Mouse (Mus musculus) midbrain, embryonic 15.5 days (tissue): ENCODE results near the gene Shisa9. TPM values are rescaled to one million over a fixed set of nuclear protein-coding genes. Genes with fewer than 3 reads are reported as not detected.

Experiments used
- ATAC-seq: fragments of 200-750 bp; cut with Nextera tagmentation; replicated peaks from 2 replicates; pipeline ENCODE4 v1.8.0; 2017; ENCODE audit warnings: moderate TSS enrichment
- H3K27ac ChIP-seq: fragments of 300-500 bp; sonication (generic); 2 replicates; pipeline ENCODE4 v1.5.1; 2015; ENCODE audit warnings: mild to moderate bottlenecking, inconsistent platforms
- H3K27me3 ChIP-seq: fragments of 300-500 bp; sonication (generic); replicated peaks from 2 replicates; pipeline ENCODE4 v1.6.1; 2015; ENCODE audit warnings: inconsistent platforms
- H3K36me3 ChIP-seq: fragments of 300-500 bp; sonication (generic); replicated peaks from 2 replicates; pipeline ENCODE4 v1.6.1; 2015; ENCODE audit warnings: inconsistent platforms
- H3K4me1 ChIP-seq: fragments of 300-500 bp; sonication (generic); 2 replicates; pipeline ENCODE4 v1.6.1; 2015; ENCODE audit warnings: inconsistent platforms
- H3K4me2 ChIP-seq: fragments of 300-500 bp; sonication (generic); 2 replicates; pipeline ENCODE4 v1.6.1; 2015; ENCODE audit warnings: inconsistent platforms, mild to moderate bottlenecking, moderate library complexity
- H3K4me3 ChIP-seq: fragments of 300-500 bp; sonication (generic); 2 replicates; pipeline ENCODE4 v1.5.1; 2015; ENCODE audit warnings: mild to moderate bottlenecking, inconsistent platforms
- H3K9ac ChIP-seq: fragments of 300-500 bp; sonication (generic); 2 replicates; pipeline ENCODE4 v1.6.1; 2015; ENCODE audit warnings: mild to moderate bottlenecking, inconsistent platforms
- H3K9me3 ChIP-seq: fragments of 300-500 bp; sonication (generic); 2 replicates; pipeline ENCODE4 v1.6.1; 2016; ENCODE audit warnings: inconsistent platforms
- WGBS: fragments of 180-500 bp; shearing (Covaris S2); methylation state at CpG from one replicate; pipeline ENCODE4 v1.1.7; 2015; ENCODE audit warnings: mixed read lengths; 5-methylcytosine and 5-hydroxymethylcytosine counted together
- polyA plus RNA-seq: library from polyadenylated mRNA; unstranded; fragments of >200 nt; fragmentation: Nextera tagmentation; extraction: Ambion mirVana; gene quantifications from 2 replicates; pipeline ENCODE4 v1.2.1, GENCODE M21; 2015

The Shisa9 gene
- polyA plus RNA-seq, 1 experiment from 2014 or later, result 12.4 TPM

- Histone ChIP-seq H3K9me3 (no peaks in the 10 kb centered on the region), H3K27ac (no peak overlapping the region), H3K4me1 (no peaks in the 10 kb centered on the region), H3K27me3 (no peaks in the 10 kb centered on the region), H3K4me3 (no peak overlapping the region), H3K9ac (no peak overlapping the region), H3K36me3 (no peaks in the 10 kb centered on the region), H3K4me2 (no peak overlapping the region)
- 95% methylated on average over 2 of the region's 2 CpGs for WGBS
- no peak for ATAC-seq
Measured at GRCm38 (mm10) chr16:12005177-12005576, 21.3 kb downstream of the Shisa9 start.

GRCm38 (mm10) chr16:12010136-12010535, 26.2 kb downstream of the Shisa9 start:
- no peaks in the 10 kb centered on the region for H3K27me3 ChIP-seq
- no peak overlapping the region for H3K4me2 ChIP-seq
- H3K9me3 ChIP-seq, result no peaks in the 10 kb centered on the region
- H3K4me1 ChIP-seq, result no peaks in the 10 kb centered on the region
- WGBS, result 88% methylated on average over 3 of the region's 3 CpGs
- H3K9ac ChIP-seq, result no peak overlapping the region
- no peaks in the 10 kb centered on the region for H3K36me3 ChIP-seq
- H3K27ac ChIP-seq, result no peak overlapping the region
- no peak overlapping the region for H3K4me3 ChIP-seq
- ATAC-seq, result no peak

- no peak overlapping the region for H3K4me2 ChIP-seq
- no peak for ATAC-seq
- no peak overlapping the region for H3K4me3 ChIP-seq
- H3K36me3 ChIP-seq, result no peaks in the 10 kb centered on the region
- H3K4me1 ChIP-seq, result no peaks in the 10 kb centered on the region
- WGBS, result 88% methylated on average over 2 of the region's 2 CpGs
- H3K9me3 ChIP-seq, result no peaks in the 10 kb centered on the region
- H3K27ac ChIP-seq, result no peak overlapping the region
- no peak overlapping the region for H3K9ac ChIP-seq
- H3K27me3 ChIP-seq, result no peaks in the 10 kb centered on the region
Measured at GRCm38 (mm10) chr16:12012747-12013146, 28.8 kb downstream of the Shisa9 start.

GRCm38 (mm10) chr16:12014523-12014922, 30.6 kb downstream of the Shisa9 start:
- Histone ChIP-seq H3K27me3 (no peaks in the 10 kb centered on the region), H3K36me3 (no peaks in the 10 kb centered on the region), H3K27ac (no peak overlapping the region), H3K4me2 (no peak overlapping the region), H3K4me3 (no peak overlapping the region), H3K9ac (no peak overlapping the region), H3K4me1 (no peaks in the 10 kb centered on the region), H3K9me3 (no peaks in the 10 kb centered on the region)
- 62% methylated on average over 4 of the region's 4 CpGs for WGBS
- no peak for ATAC-seq

GRCm38 (mm10) chr16:12017921-12018618, 34.2 kb downstream of the Shisa9 start:
- H3K4me3 ChIP-seq, result no peak overlapping the region
- WGBS, result 83% methylated on average over 4 of the region's 4 CpGs
- no peak for ATAC-seq

GRCm38 (mm10) chr16:12020103-12020755, 36.3 kb downstream of the Shisa9 start:
- Histone ChIP-seq H3K4me3 (no peak overlapping the region), H3K9me3 (no peaks in the 10 kb centered on the region), H3K9ac (no peak overlapping the region), H3K4me2 (no peak overlapping the region), H3K27me3 (no peaks in the 10 kb centered on the region), H3K27ac (no peak overlapping the region), H3K36me3 (no peaks in the 10 kb centered on the region), H3K4me1 (no peaks in the 10 kb centered on the region)
- 0 out of 2 replicates have a peak, but pooled peaks have one; percentile 54 for ATAC-seq
- WGBS, result 83% methylated on average over 1 of the region's 1 CpGs

More at GRCm38 (mm10) chr16:12017921-12018618, 34.2 kb downstream of the Shisa9 start:
- Histone ChIP-seq H3K4me1 (no peaks in the 10 kb centered on the region), H3K27ac (no peak overlapping the region), H3K27me3 (no peaks in the 10 kb centered on the region), H3K9me3 (no peaks in the 10 kb centered on the region), H3K4me2 (no peak overlapping the region), H3K9ac (no peak overlapping the region), H3K36me3 (no peaks in the 10 kb centered on the region)

GRCm38 (mm10) chr16:12032441-12032840, 48.5 kb downstream of the Shisa9 start:
- no peak for ATAC-seq
- no peak overlapping the region for H3K9ac ChIP-seq
- no peaks in the 10 kb centered on the region for H3K36me3 ChIP-seq
- no peaks in the 10 kb centered on the region for H3K4me1 ChIP-seq
- WGBS, result 75% methylated on average over 1 of the region's 1 CpGs
- H3K27me3 ChIP-seq, result no peaks in the 10 kb centered on the region
- H3K27ac ChIP-seq, result no peak overlapping the region
- H3K4me2 ChIP-seq, result no peak overlapping the region
- no peak overlapping the region for H3K4me3 ChIP-seq
- H3K9me3 ChIP-seq, result no peaks in the 10 kb centered on the region

GRCm38 (mm10) chr16:12034868-12035267, 51.0 kb downstream of the Shisa9 start:
- H3K9me3 ChIP-seq, result no peaks in the 10 kb centered on the region

GRCm38 (mm10) chr16:12035626-12036025, 51.7 kb downstream of the Shisa9 start:
- Histone ChIP-seq H3K9me3 (no peaks in the 10 kb centered on the region), H3K9ac (no peak overlapping the region), H3K4me2 (no peak overlapping the region), H3K4me3 (no peak overlapping the region), H3K4me1 (peaks cover 2% of the 10 kb centered on the region; the same call in 1 of the 2 replicates), H3K27ac (no peak overlapping the region), H3K36me3 (no peaks in the 10 kb centered on the region), H3K27me3 (no peaks in the 10 kb centered on the region)
- WGBS, result 68% methylated on average over 3 of the region's 3 CpGs
- ATAC-seq, result no peak

More at GRCm38 (mm10) chr16:12034868-12035267, 51.0 kb downstream of the Shisa9 start:
- Histone ChIP-seq H3K4me2 (no peak overlapping the region), H3K27me3 (no peaks in the 10 kb centered on the region), H3K27ac (no peak overlapping the region), H3K36me3 (no peaks in the 10 kb centered on the region), H3K4me3 (no peak overlapping the region), H3K9ac (no peak overlapping the region), H3K4me1 (no peaks in the 10 kb centered on the region)
- 93% methylated on average over 2 of the region's 2 CpGs for WGBS
- no peak for ATAC-seq

GRCm38 (mm10) chr16:12040935-12041334, 57.0 kb downstream of the Shisa9 start:
- no peaks in the 10 kb centered on the region for H3K9me3 ChIP-seq
- H3K4me2 ChIP-seq, result no peak overlapping the region
- ATAC-seq, result peak; percentile 83
- peak overlapping the region; percentile 52; the same call in 1 of the 2 replicates for H3K27ac ChIP-seq
- no peaks in the 10 kb centered on the region for H3K36me3 ChIP-seq
- no peak overlapping the region for H3K4me3 ChIP-seq
- no peaks in the 10 kb centered on the region for H3K27me3 ChIP-seq
- 46% methylated on average over 5 of the region's 5 CpGs for WGBS
- H3K9ac ChIP-seq, result no peak overlapping the region
- H3K4me1 ChIP-seq, result peaks cover 12% of the 10 kb centered on the region; the same call in 1 of the 2 replicates

GRCm38 (mm10) chr16:12052051-12052450, 68.1 kb downstream of the Shisa9 start:
- ATAC-seq, result no peak
- Histone ChIP-seq H3K36me3 (no peaks in the 10 kb centered on the region), H3K4me1 (no peaks in the 10 kb centered on the region), H3K4me2 (no peak overlapping the region), H3K4me3 (no peak overlapping the region), H3K27me3 (no peaks in the 10 kb centered on the region), H3K9ac (no peak overlapping the region), H3K9me3 (no peaks in the 10 kb centered on the region), H3K27ac (no peak overlapping the region)
- 100% methylated on average over 1 of the region's 1 CpGs for WGBS

GRCm38 (mm10) chr16:12072573-12072972, 88.7 kb downstream of the Shisa9 start:
- H3K4me3 ChIP-seq, result no peak overlapping the region
- no peaks in the 10 kb centered on the region for H3K9me3 ChIP-seq
- 87% methylated on average over 5 of the region's 5 CpGs for WGBS
- no peak overlapping the region for H3K4me2 ChIP-seq
- no peaks in the 10 kb centered on the region for H3K36me3 ChIP-seq
- H3K9ac ChIP-seq, result no peak overlapping the region
- no peak for ATAC-seq
- no peak overlapping the region for H3K27ac ChIP-seq
- H3K27me3 ChIP-seq, result no peaks in the 10 kb centered on the region
- peaks cover 12% of the 10 kb centered on the region for H3K4me1 ChIP-seq

- H3K4me3 ChIP-seq, result no peak overlapping the region
- no peaks in the 10 kb centered on the region for H3K9me3 ChIP-seq
- peak; percentile 88 for ATAC-seq
- H3K27ac ChIP-seq, result peak overlapping the region; percentile 27
- WGBS, result 35% methylated on average over 3 of the region's 3 CpGs
- H3K27me3 ChIP-seq, result no peaks in the 10 kb centered on the region
- H3K36me3 ChIP-seq, result no peaks in the 10 kb centered on the region
- H3K9ac ChIP-seq, result no peak overlapping the region
- no peak overlapping the region for H3K4me2 ChIP-seq
- peaks cover 12% of the 10 kb centered on the region for H3K4me1 ChIP-seq
Measured at GRCm38 (mm10) chr16:12076270-12076669, 92.4 kb downstream of the Shisa9 start.
